ENCODE assay signal across 9 mouse cellular contexts in the genomic region with DNA sequence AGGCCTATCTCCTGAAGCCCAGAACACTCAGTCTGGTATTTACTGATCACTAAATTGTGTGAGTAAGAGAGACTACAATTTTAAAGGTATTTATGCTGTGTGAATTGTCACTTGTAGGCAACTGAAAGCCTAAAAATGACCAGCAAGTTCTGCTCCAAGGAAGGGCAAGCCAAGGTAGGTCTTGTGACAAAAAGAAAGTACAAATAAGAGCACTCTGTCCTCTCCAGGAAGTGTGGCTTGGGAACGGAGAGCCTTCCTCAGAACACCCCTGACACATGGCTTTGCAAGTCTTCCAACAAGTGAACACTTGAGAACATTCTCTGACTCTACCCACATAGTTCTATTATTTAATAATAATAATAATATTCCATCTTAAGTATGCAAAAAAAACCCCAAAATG. TPM values are rescaled to one million over a fixed set of nuclear protein-coding genes. Genes with fewer than 3 reads are reported as not detected.
DNase-seq lines count a peak whose midpoint lies in the region; ATAC-seq and TF ChIP-seq lines count a peak whose summit lies in the region.
"Had no signal": no experiment of that assay in that cellular context is flagged by ENCODE, and none has a peak within 500 bp of the region (broad histone marks: within the 10 kb centered on the region; RNA-seq: fewer than 3 reads in every experiment).

No protein-coding gene starts in this region.

- H3K4me1 ChIP-seq in liver, adult 2 months (ENCODE audit: control insufficient read depth, insufficient read depth, low read length), result peaks cover 35% of the 10 kb centered on the region
- H3K4me1 ChIP-seq in liver, embryonic 11.5 days (replicated peaks; ENCODE audit: control insufficient read depth, insufficient read depth, low read length), result peaks cover 2% of the 10 kb centered on the region
- peaks cover 60% of the 10 kb centered on the region for H3K4me1 ChIP-seq in heart, postnatal 0 days (ENCODE audit: control insufficient read depth, insufficient read depth)

- H3K4me2 ChIP-seq in liver, embryonic 11.5 days, result no peak overlapping the region
- H3K4me2 ChIP-seq in heart, postnatal 0 days (ENCODE audit: low read depth, low read length), result peak overlapping the region; percentile 96; the same call in 1 of the 2 replicates

- H3K79me2 ChIP-seq in liver, adult 2 months (ENCODE audit: control insufficient read depth, insufficient read depth, low read length), result peaks cover 31% of the 10 kb centered on the region

- no peak for TF ChIP-seq POLR2A in liver, adult 2 months (IDR thresholded peaks at IDR 0.05; ENCODE audit: extremely low read depth, insufficient read depth, low read length)

- ATAC-seq in liver, embryonic 11.5 days (replicated peaks; ENCODE audit: low FRiP score), result no peak
- ATAC-seq in heart, postnatal 0 days (ENCODE audit: insufficient read depth, low read depth), result no peak

- H3K36me3 ChIP-seq in liver, adult 2 months (ENCODE audit: control insufficient read depth, insufficient read depth, low read length), result no peaks in the 10 kb centered on the region
- H3K36me3 ChIP-seq in liver, embryonic 11.5 days (ENCODE audit: control insufficient read depth, insufficient read depth, low read length), result no peaks in the 10 kb centered on the region
- H3K36me3 ChIP-seq in heart, postnatal 0 days (replicated peaks; ENCODE audit: control insufficient read depth, insufficient read depth, low read length), result no peaks in the 10 kb centered on the region
- H3K36me3 ChIP-seq: liver, embryonic 13.5 days had no signal

- TF ChIP-seq CTCF in liver, adult 2 months (IDR thresholded peaks at IDR 0.05; ENCODE audit: low read depth, low read length), result no peak
- no peak for TF ChIP-seq CTCF in heart, postnatal 0 days (IDR thresholded peaks at IDR 0.05; ENCODE audit: low read depth)

- no peak overlapping the region for H3K4me3 ChIP-seq in liver, adult 2 months (ENCODE audit: insufficient read depth, low read depth, low read length)
- no peak overlapping the region for H3K4me3 ChIP-seq in liver, embryonic 11.5 days (ENCODE audit: low read depth, low read length)
- peak overlapping the region; percentile 95; the same call in 1 of the 2 replicates for H3K4me3 ChIP-seq in heart, postnatal 0 days (ENCODE audit: low read depth, low read length)
- H3K4me3 ChIP-seq: liver, embryonic 13.5 days had no signal

- no peaks in the 10 kb centered on the region for H3K27me3 ChIP-seq in liver, adult 2 months (ENCODE audit: control insufficient read depth, insufficient read depth, low read length)
- peaks cover 24% of the 10 kb centered on the region for H3K27me3 ChIP-seq in liver, embryonic 11.5 days (replicated peaks; ENCODE audit: control insufficient read depth, insufficient read depth, low read length)
- no peaks in the 10 kb centered on the region for H3K27me3 ChIP-seq in heart, postnatal 0 days (ENCODE audit: control insufficient read depth, insufficient read depth, low read length)

- H3K9ac ChIP-seq in liver, adult 2 months (ENCODE audit: low read depth, low read length), result no peak overlapping the region; the same call in 1 of the 2 replicates
- no peak overlapping the region for H3K9ac ChIP-seq in liver, embryonic 11.5 days (ENCODE audit: low read depth, low read length)
- H3K9ac ChIP-seq in heart, postnatal 0 days (replicated peaks; ENCODE audit: low read depth, low read length), result no peak overlapping the region
- H3K9ac ChIP-seq: liver, embryonic 13.5 days had no signal

- WGBS in liver, adult 2 months, result 22% methylated on average over 1 of the region's 1 CpGs
- WGBS in liver, embryonic 11.5 days, result 64% methylated on average over 1 of the region's 1 CpGs
- WGBS in heart, postnatal 0 days, result 44% methylated on average over 1 of the region's 1 CpGs
- WGBS in large intestine, adult 2 months, result 21% methylated on average over 1 of the region's 1 CpGs

- TF ChIP-seq EP300 in heart, postnatal 0 days (IDR thresholded peaks at IDR 0.05; ENCODE audit: low read depth), result no peak

- H3K9me3 ChIP-seq in liver, embryonic 11.5 days (ENCODE audit: control insufficient read depth, low read length), result no peaks in the 10 kb centered on the region
- H3K9me3 ChIP-seq in heart, postnatal 0 days (replicated peaks; ENCODE audit: control insufficient read depth, low read length), result no peaks in the 10 kb centered on the region
- H3K9me3 ChIP-seq: liver, embryonic 13.5 days had no signal

- H3K27ac ChIP-seq in liver, adult 2 months (replicated peaks; ENCODE audit: insufficient read depth, low read depth, low read length), result no peak overlapping the region; the same call in 1 of the 2 replicates
- H3K27ac ChIP-seq in liver, embryonic 11.5 days (ENCODE audit: low read depth, low read length), result no peak overlapping the region
- H3K27ac ChIP-seq in heart, postnatal 0 days (ENCODE audit: low read depth), result no peak overlapping the region
- H3K27ac ChIP-seq: liver, embryonic 13.5 days had no signal

- DNase-seq in liver, adult 2 months (ENCODE audit: extremely low read depth, low read depth, low spot score), result peak; percentile 45
- DNase-seq in liver, embryonic 11.5 days (ENCODE audit: low spot score), result no peak
- DNase-seq in heart, postnatal 0 days (ENCODE audit: low spot score), result no peak
- peak; percentile 21 for DNase-seq in large intestine, adult 2 months (ENCODE audit: low read depth, low spot score)
- peak; percentile 64 for DNase-seq in skeletal muscle tissue, adult 2 months (ENCODE audit: low read depth, low spot score)
- no peak for DNase-seq in right cerebral cortex, postnatal 10 days (ENCODE audit: low spot score in 2 of 2)
- no peak for DNase-seq in urinary bladder, adult 18-20 months (ENCODE audit: low spot score in 2 of 2)
- DNase-seq: cerebellum, adult 18-20 months; liver, embryonic 13.5 days had no signal

RNA-seq across cellular contexts. Expression of gene Lrig1, which starts 2.5 kb away (rescaled TPM):
- total RNA-seq in liver, adult 2 months (2014; rRNA removed), result 12.4 and 13.3 TPM in 2 replicates
- 12.9 and 14.8 TPM in 2 replicates for polyA plus RNA-seq in liver, adult 2 months (2012; rRNA removed)
- polyA plus RNA-seq in liver, embryonic 11.5 days (2014; fragmentation: Nextera tagmentation; extraction: Ambion mirVana), result 2.9 and 4.3 TPM in 2 replicates
- total RNA-seq in heart, postnatal 0 days (2014; rRNA removed; ENCODE audit: low replicate concordance), result 50.2 and 54.3 TPM in 2 replicates
- 7.1 and 7.3 TPM in 2 replicates for polyA plus RNA-seq in heart, postnatal 0 days (2015; fragmentation: Nextera tagmentation; extraction: Ambion mirVana)
- 35.5 and 44.5 TPM in 2 replicates for polyA plus RNA-seq in large intestine, adult 2 months (2012; rRNA removed)

Comparison
In these comparisons a context has a peak if more than half of its experiments do, and no peak if none do; other contexts are left out.
1. DNase-seq: peak in liver, adult 2 months (single experiment), large intestine, adult 2 months (single experiment) and skeletal muscle tissue, adult 2 months (single experiment); none in liver, embryonic 11.5 days (single experiment), heart, postnatal 0 days (single experiment), right cerebral cortex, postnatal 10 days (0 of 2) and urinary bladder, adult 18-20 months (0 of 2).